ENCODE assay signal across 1 mouse cellular context in genomic region chr7:44633407-44633806, GRCm38 (mm10).
TF ChIP-seq lines count a peak whose summit lies in the region.

No protein-coding gene starts in this region.

TF ChIP-seq in CH12.LX, 34 proteins besides CTCF, POLR2A, EP300 and RAD21 (continued from another document):
- no peak for TF ChIP-seq ZMIZ1 (IDR thresholded peaks at IDR 0.05; ENCODE audit: low read depth, low read length)
- no peak for TF ChIP-seq ELF1 (IDR thresholded peaks at IDR 0.05; ENCODE audit: low read depth, low read length)
- no peak for TF ChIP-seq MAZ (IDR thresholded peaks at IDR 0.05; ENCODE audit: low read depth, low read length)
- TF ChIP-seq PAX5 (IDR thresholded peaks at IDR 0.05; ENCODE audit: low read length): no peak
- no peak for TF ChIP-seq TBP (conservative IDR thresholded peaks at IDR 0.05; ENCODE audit: low read depth, low read length)
- TF ChIP-seq ZNF384 (IDR thresholded peaks at IDR 0.05; ENCODE audit: low read depth, low read length): no peak
- TF ChIP-seq TCF12 (IDR thresholded peaks at IDR 0.05; ENCODE audit: low read depth, low read length): no peak
- TF ChIP-seq MAX (IDR thresholded peaks at IDR 0.05; ENCODE audit: low read length): no peak
- no peak for TF ChIP-seq MXI1 (IDR thresholded peaks at IDR 0.05; ENCODE audit: low read depth, low read length)
